Mouse (Mus musculus) erythroid progenitor cell, adult 5-6 weeks (primary cell): ENCODE data around the gene Flt3l. TPM values are rescaled to one million over a fixed set of nuclear protein-coding genes. Genes with fewer than 3 reads are reported as not detected.
"Not testable (repeated sequence)": the region's sequence is repeated elsewhere in the genome, so short reads cannot be mapped to it uniquely, and the experiment has no call there.

Experiments
- ATAC-seq: replicated peaks from 2 replicates; pipeline ENCODE4 v1.8.0; 2016; ENCODE audit warnings: moderate number of reproducible peaks, mild to moderate bottlenecking, moderate TSS enrichment, inconsistent platforms; ENCODE audit not compliant: poor library complexity, low FRiP score, severe bottlenecking
- total RNA-seq, 2 experiments: library from RNA; stranded (forward) in 1 of 2; stranded (reverse) in 1 of 2; fragments of 150-400 nt in 1 of 2; fragments of 186-747, 209-891 nt in 1 of 2; gene quantifications; 2 replicates each; pipeline versions ENCODE4 v1.2.3 to v1.2.4; 2015 to 2017; ENCODE audit warnings: low replicate concordance in 2 of 2

The Flt3l gene
- total RNA-seq, 2 experiments from 2014 or later, result 0.23 to 17.2 TPM

DNA sequence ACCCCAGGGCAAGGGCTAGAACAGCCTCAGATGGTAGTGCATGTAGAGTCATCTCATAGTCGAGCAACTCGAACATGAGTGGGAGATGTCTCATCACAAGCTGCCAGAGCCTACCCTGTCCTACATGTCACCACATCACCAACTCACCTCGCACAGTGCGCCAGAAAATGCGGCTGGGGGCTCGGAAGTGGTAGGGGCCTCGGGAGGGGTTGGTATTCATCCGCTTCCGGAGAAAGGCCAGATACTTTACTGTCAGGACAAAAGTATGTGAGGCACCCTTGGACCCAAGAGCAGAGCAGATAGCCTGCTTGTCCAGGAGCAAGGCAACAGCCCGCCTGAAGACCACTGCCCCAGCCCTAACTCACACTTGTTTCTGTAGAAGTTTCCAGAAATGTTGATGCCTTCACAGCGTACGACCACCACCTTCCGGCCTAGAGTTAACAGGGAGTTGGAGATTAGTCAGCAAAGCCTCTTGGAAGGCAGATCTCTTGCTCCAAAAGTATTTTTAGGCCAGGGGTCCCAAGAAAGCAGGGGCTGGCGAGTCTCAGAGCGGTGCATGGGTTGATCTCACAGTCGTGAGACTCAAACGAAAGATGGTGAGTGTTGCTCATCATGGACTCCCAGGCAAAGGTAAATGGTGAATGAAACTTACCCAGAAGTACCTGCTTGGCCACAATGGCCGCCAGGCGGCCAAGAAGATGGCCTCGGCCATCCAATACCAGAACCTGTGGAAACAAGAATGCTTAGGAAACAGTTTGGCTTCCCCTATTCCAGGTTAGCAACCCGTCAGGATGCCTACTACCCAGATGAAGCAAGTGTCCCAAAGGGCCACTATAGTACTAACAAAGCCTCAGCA, 9.2 kb downstream of the Flt3l start:
- ATAC-seq, result no peak

DNA sequence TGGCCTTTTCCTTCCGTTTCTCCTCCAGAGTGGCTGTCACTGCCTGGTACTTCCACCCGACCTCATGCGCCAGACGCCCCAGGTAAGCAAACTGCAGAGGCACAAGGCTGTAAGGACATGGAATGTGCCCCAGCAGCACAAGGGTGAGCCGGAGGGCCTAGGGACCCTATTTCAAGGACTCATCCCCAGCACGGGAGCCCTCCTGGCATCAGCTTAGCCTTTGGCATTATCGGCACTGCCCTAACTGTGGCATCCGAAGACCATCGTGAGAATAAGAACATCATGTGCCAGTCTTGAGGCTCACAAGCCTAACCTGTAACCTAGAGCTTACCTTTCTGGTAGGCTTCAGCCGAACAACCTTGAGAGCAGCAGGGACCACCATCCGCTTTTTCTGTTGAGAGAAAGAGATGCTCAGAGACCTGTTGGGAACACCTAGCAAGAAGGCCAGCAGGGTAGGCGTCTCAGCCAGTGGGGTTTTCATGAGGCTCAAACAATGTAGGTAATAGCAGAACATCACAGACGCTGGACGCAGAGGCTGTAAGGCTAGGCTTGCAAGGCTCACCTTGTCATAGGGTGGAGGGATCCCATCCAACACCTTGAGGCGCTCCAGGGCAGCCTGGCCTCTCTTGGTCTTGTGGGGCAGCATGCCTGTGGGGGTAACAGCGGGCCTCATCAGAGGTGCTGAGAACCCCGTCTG, 9.9 kb downstream of the Flt3l start:
- ATAC-seq, result no peak

DNA sequence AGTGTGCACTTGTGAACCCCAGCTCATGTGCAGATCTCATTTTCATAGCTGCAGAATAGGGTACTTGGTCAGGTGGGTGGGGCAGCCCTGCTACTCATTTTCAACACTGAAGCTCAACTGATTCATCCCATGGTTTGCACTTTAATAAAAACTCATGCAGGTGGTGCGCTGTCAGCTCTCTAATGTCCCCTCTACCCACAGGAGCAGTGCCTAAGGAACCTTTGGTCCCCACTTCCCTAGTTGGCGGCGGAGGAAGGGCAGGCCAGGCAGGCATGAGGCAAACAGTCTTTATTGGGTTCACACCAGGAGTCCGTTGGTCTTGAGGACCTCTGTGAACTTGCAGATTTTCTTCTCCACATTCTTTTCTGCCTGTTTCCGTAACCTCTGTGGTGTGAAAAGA, 10.6 kb downstream of the Flt3l start:
- not testable (repeated sequence) for ATAC-seq

DNA sequence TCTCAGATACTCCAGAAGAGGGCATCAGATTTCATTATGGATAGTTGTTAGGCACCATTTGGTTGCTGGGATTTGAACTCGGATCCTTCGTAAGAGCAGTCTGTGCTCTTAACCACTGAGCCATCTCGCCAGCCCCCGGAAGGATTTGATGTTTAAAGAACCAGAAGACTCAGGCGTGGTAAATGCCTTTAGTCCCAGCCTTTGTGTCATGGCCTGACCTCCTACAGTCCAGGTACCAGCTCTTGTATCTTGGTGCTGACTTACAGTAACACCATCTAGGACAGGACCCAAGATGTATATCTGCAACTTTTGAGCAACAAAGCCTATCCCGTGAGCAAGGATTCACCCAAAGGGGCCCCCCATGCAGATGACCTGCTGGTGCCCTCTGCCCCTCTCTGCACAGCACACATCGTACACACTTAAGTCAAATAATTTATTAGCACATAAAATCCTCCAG, 11.1 kb downstream of the Flt3l start:
- no peak for ATAC-seq

DNA sequence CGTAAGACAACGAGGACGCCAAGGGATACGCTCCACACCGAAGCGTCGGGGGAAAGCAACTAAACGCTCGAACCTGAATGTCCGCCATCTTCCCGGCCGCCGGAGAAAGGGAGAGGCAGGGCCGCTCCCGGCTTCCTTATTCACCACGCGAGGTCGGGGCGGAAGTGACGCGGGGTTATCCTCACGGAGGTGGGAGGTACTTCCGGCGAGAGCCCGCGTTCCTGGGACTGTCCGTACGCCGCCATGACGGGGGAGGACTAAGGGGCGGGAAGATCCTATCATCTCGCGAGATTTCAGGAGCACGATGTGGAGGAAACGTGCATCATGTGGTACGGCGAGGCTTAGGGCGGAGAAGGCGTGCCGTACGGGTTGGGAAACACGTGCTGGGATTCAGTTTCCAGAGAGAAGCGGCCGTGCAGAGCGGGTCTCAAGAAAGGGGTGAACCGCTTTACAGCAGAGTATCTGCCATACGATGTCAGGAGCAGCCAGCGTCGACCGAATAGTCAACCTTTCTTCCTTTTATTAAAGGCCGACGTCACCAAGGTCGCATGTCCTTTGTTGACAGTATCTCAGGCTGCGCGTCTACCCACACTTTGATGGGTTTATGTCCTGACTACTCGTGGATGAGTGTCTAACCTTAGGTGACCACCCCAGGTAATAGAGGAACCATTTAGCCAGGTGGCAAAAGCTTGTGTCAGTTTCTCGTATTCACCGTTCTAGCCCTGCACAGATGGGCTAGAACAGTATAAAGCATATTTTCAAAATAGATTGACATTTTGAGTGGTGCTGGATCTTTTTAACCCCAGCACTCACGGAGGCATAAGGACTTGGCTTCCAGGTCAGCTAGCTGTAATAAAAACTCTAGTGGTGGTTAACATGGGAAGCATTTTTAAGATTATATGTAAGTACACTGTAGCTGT, 11.7 kb downstream of the Flt3l start, which contains the start of gene Rps11:
TSS of gene Rps11 (minus strand) at position 216 of the 920 bp plus-strand sequence.
- ATAC-seq, result peak; percentile 80

DNA sequence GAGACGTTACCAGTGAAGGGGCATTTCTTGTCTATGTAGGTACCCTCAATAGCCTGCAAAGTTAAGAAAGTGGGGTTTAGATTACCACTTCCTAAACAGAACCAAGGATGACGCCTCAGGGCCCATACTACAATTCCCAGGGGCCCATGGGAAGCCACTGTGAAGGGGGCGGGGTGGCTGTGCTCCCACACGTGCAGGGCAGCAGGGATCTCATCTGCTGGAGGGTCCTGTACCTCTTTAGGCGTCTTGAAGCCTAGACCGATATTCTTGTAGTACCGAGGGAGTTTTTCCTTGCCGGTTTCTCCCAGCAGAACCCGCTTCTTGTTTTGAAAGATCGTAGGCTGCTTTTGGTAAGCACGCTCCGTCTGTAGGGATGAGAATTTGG, 13.1 kb downstream of the Flt3l start:
- ATAC-seq, result no peak

DNA sequence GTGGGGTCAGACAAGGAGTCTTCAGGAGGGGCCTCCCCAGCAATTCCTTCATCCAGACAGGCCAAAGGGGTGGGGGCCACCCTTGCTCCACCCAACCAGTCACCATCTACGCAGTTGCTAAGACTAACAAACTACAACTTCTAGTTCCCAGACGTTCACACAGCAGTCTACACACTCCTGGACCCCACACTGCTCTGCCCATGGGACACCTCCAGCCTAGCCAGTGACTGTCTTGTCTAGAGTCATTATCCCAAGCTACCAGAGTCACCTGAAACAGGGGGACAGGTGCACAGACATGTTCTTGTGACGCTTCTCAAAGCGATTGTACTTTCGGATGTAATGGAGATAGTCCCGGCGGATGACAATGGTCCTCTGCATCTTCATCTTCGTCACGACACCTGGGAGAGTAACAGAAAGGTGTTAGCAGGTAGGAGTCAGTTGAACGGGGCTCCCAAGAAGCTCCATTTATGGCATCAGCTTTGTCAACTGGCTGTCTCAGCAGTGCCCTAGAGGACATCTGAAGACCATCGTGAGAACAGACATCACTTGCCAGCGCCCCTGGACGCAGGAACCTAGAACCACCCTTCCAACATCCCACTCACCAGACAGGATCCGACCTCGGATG, 13.6 kb downstream of the Flt3l start:
- ATAC-seq, result no peak

DNA sequence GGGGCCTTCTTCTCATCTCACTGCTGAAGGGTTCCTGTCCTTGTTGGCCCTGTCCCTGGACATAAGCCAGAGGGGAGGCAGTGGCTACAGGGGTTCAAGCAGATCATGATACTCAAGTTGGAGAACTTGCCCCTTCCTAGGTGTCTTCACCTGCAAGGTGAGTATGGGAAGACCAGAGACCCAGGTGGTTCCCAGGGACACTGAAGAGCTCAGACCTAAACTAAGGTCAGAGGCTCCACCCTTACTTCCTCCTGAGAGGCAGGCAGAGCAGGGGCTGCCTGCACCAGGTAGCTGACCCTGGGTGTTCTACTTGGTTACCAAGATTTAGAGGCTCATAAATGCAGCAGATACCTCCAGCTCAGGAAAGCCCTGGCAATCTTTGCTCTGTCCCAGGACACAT, 14.3 kb downstream of the Flt3l start:
- no peak for ATAC-seq

DNA sequence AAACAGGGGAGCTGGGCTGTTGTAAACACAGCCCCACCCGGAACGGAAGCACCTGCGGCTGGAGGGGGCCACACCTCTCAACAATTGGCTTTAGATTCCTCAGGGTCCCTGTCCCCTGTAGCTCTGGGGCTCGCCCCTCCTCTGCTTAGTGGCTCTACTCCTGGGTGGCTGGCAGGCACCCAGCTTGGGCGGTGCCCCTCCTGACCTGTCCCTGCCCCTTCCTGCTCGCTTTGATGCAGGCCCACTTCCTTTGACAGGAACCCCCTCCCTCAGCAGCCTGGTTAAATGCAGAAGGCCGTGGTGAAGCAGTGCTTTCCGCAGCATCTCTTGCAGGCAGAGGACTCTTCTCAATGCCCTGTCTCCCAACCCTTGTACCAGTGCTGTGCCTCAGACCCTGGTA, 14.8 kb downstream of the Flt3l start:
- no peak for ATAC-seq

DNA sequence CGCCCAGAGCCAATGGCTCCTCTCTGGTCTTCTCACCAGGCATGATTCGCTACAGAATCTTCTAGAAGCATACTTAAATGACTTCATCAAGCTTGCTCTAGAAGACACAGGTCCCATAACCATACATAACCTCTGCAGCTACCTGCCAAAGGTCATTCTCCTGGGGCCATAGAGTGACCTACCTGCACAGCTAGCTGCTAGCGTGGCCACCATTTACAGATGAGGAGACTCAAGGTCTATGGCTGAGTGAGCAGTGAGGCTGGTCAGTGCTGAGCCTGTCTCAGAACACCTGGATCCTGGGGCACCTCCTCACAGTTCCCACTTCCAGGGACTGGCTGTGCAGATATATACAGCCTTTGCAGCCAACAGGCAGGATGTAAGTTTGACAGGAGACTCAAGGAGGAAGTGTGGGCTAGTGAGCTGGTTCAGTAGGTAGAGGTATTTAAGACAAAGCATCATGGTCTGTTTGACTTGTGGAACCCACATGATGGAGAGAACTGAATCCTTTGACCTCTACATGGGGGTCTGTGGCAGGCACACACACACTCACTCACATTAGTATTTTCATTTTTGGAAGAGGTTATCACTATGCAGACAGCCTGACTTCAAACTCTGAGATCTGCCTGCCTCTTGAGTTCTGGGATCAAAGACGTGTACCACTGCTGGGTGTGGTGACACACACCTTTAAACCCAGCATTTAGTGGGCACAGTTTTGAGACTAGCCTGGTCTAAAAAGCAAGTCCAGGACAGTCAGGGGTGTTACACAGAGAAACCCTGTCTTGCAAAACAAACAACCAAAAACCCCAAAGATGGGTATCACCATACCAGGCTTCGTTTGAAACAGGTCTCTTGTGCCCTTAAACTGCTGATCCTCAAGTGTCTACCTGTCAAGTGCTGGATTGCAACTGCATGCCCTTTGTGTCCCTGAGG, 16.2 kb downstream of the Flt3l start:
- ATAC-seq, result no peak

DNA sequence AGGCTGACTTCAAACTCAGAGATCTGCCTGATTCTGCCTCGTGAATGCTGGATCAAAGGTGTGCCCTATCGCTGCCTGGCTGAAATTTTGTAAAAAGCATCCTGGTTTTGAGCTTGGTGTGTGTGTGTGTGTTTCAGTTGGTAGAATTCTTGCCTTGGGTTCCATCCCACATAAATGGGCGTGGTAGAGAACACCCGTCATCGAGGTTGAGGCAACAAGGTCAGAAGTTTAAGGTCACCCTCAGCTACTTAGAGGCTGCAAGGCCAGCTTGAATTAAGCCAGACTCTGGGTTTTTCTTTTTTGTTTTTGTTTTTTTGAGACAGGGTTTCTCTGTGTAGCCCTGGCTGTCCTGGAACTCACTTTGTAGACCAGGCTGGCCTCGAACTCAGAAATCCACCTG, 17.9 kb downstream of the Flt3l start:
- ATAC-seq, result no peak

DNA sequence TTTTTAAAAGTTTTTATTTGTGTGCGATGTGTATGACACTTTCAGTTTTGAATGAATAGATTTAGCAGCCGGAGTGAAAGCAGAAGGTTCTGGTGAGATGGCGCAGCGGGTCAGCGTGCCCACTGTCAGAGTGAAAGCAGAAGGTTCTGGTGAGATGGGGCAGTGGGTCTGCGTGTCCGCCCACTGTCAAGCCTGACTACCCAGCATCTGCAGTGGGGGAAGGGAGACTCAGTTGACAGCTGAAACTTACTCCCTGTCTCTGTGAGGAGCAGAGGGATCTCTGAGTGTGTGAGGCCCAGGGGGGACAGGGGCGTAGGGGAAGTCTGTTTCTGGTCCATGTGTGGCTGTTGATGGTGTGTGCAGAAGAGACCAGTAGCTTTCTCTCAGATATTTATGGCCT, 18.7 kb downstream of the Flt3l start:
- no peak for ATAC-seq

DNA sequence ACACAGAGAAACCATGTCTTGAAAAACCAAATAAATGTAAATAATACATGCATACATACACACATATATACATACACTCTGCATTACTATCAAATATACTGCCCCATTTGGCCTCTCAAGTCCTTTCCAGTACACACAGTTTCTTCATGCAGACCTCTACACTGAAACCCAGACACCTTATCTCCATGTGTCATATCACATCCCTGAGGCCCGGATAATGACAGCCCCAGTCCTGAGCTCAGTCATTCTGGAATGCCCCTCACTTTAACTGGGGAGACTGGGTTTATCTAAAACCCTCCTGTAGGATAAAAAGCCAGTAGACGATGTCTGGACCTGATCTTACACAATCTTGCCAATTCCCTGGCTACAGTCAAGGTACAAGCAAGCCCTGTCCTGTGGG, 22.8 kb downstream of the Flt3l start:
- ATAC-seq, result no peak

DNA sequence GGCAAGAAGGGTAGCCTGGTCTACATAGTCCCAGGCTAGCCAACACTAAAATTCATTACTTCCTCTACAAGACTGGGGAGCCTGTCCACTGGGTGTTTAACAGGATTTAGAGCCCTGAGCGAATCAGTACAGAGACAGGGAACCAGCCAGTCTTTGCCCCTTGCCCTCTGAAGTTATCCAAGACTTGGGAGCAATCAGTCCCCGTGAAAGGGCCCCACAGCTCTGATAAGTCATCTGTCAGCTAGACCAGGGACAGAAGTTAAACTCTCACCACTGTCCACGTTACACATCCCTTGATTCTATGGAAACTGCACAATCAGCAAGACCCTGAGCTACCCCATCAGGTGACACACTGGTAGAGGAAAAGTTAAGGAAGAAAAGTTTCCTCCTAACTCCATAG, 23.7 kb downstream of the Flt3l start:
- no peak for ATAC-seq

DNA sequence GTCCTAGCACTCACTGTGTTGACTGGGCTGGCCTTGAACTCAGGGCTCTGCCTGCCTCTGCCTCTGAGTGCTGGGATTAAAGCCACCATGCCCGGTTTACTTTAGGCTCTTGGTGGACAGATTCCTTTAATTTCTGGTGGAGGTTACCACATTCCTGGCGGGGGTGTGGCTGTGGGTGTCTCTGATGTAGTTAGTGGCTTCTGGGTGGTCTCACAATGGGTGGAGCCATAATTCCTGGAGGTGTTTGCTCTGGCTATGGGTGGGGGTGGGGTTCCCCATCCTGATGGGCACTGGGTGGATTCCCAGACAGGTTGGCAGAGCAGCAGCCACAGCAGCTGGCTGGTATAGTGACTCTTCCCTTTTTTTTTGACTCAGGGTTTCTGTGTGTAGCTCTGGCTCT, 24.3 kb downstream of the Flt3l start:
- no peak for ATAC-seq

DNA sequence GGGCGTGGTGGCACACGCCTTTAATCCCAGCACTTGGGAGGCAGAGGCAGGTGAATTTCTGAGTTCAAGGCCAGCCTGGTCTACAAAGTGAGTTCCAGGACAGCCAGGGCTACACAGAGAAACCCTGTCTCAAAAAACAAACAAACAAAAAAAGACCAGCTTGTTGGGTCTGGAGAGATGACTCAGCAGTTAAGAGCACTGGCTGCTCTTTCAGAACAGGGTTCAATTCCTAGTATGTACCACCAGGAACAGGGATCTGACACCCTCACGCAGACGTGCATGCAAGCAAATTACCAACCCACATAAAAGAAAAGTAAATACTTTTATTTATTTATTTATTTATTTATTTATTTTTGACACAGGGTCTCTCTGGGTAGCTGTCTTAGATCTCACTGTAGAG, 26.1 kb downstream of the Flt3l start:
- not testable (repeated sequence) for ATAC-seq

DNA sequence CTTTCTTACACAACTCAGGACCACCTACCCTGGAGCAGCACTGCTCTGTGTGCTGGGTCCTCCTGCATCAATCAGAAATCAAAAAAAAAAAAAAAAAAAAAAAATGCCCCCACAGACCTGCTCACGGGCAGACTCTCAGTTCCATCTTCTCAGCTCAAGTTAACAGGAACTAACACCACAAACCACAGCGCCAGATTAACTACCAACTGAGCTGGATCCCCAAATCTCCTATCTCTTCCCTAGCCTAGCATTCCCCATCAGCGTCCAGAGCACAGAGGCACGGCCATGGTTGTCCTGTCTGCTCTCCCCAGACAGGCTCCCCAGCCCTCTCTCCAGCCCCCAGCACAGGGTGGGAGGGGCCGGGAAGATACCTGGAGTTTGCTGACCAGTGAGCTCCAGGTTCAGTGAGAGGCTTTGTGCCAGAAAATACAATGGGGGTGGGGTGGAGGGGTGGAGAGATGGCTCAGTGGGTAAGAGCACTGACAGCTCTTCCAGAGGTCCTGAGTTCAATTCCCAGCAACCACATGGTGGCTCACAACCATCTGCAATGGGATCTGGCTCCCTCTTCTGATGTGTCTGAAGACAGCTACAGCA, 29.1 kb downstream of the Flt3l start:
- no peak for ATAC-seq

DNA sequence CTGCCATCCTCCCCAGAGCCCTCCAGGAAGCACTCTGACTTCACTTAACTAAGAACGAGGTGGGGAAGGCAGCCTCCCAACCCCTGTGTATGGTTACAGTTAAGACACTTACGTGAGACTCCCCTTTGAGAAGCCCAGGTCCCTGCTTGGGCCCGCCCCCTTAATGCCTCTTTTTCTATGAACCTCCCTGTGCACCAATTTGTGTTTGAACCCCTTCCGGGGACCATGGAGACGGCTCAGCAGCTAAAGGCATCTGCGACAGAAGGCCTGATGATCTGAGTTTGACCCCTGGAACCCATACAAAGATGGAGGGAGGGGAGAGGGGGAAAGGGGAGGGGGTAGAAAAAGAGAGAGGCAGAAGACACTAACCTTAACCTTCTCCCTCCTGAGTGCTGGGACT, 29.8 kb downstream of the Flt3l start:
- no peak for ATAC-seq
